ENCODE assay signal across 19 mouse cellular contexts in the genomic region with DNA sequence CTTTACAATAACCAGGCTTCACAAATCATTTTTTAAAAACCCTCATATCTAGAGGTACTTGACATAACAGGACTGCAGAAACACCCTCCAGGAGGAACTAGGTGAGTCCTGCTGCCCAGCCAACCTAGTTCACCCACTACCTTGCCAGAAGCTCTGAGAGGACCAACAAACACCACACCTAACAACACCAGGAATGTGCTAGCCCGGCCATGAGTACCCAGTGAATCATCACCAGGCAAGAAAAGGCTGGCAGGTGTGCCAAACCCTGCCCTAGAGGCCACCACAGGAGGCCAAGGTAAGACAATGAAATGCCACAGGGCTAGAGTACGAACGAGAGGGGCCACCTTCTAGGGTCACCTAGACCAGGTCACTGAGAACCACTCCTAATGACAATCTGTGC. TPM values are rescaled to one million over a fixed set of nuclear protein-coding genes. Genes with fewer than 3 reads are reported as not detected.
DNase-seq lines count a peak whose midpoint lies in the region; ATAC-seq lines count a peak whose summit lies in the region.
"Had no signal": no experiment of that assay in that cellular context is flagged by ENCODE, and none has a peak within 500 bp of the region (broad histone marks: within the 10 kb centered on the region; RNA-seq: fewer than 3 reads in every experiment).

No protein-coding gene starts in this region.

- WGBS in liver, embryonic 13.5 days (ENCODE audit: insufficient replicate concordance) = 80% methylated on average over 3 of the region's 3 CpGs
- 85% methylated on average over 3 of the region's 3 CpGs for whole genome bisulfite sequencing in liver, embryonic 11.5 days

- H3K27me3 ChIP-seq in liver, embryonic 13.5 days = no peaks in the 10 kb centered on the region
- H3K27me3 ChIP-seq in liver, embryonic 11.5 days (replicated peaks; ENCODE audit: control insufficient read depth, insufficient read depth, low read length) = no peaks in the 10 kb centered on the region
- H3K27me3 ChIP-seq: CH12.LX; embryonic facial prominence, embryonic 12.5 days; forebrain, embryonic 15.5 days; Patski had no signal

- no peak overlapping the region for H3K4me2 ChIP-seq in liver, embryonic 13.5 days
- H3K4me2 ChIP-seq in liver, embryonic 11.5 days = no peak overlapping the region
- H3K4me2 ChIP-seq: embryonic facial prominence, embryonic 12.5 days; forebrain, embryonic 15.5 days had no signal

- H3K36me3 ChIP-seq in liver, embryonic 13.5 days = peaks cover 74% of the 10 kb centered on the region
- H3K36me3 ChIP-seq in liver, embryonic 11.5 days (ENCODE audit: control insufficient read depth, insufficient read depth, low read length) = no peaks in the 10 kb centered on the region; the same call in 1 of the 2 replicates

- H3K27ac ChIP-seq in liver, embryonic 13.5 days = peak overlapping the region; percentile 1; the same call in 1 of the 2 replicates
- H3K27ac ChIP-seq in liver, embryonic 11.5 days (ENCODE audit: low read depth, low read length) = no peak overlapping the region
- H3K27ac ChIP-seq: embryonic facial prominence, embryonic 12.5 days; forebrain, embryonic 15.5 days had no signal

- DNase-seq in liver, embryonic 13.5 days = no peak
- no peak for DNase-seq in liver, embryonic 11.5 days (ENCODE audit: low spot score)
- peak; percentile 42 for DNase-seq in lung, postnatal 25 days (ENCODE audit: low spot score)
- no peak for DNase-seq in lung, postnatal 14 days
- DNase-seq in urinary bladder, postnatal 36 days (ENCODE audit: low spot score in 2 of 2) = peak; percentile 42 to 48
- DNase-seq in urinary bladder, postnatal 10 days (ENCODE audit: low spot score) = no peak
- DNase-seq: adrenal gland, postnatal 14 days; cerebellum, adult 11-12 months; cerebellum, adult 9-10 months; cerebellum, postnatal 25 days; gastrocnemius, postnatal 36 days; heart, adult 11 months; heart, postnatal 10 days; heart, postnatal 4 days had no signal

- ATAC-seq in liver, embryonic 13.5 days (ENCODE audit: low read depth) = no peak
- no peak for ATAC-seq in liver, embryonic 11.5 days (replicated peaks; ENCODE audit: low FRiP score)
- ATAC-seq: activated CD4-positive, CD25-positive, alpha-beta regulatory T cell, adult 4 months; forebrain, embryonic 15.5 days; Patski had no signal

- H3K9me3 ChIP-seq in liver, embryonic 13.5 days (replicated peaks) = no peaks in the 10 kb centered on the region
- H3K9me3 ChIP-seq in liver, embryonic 11.5 days (ENCODE audit: control insufficient read depth, low read length) = no peaks in the 10 kb centered on the region
- H3K9me3 ChIP-seq: embryonic facial prominence, embryonic 12.5 days; forebrain, embryonic 15.5 days had no signal

- peaks cover 43% of the 10 kb centered on the region for H3K4me1 ChIP-seq in liver, embryonic 13.5 days (replicated peaks)
- H3K4me1 ChIP-seq in liver, embryonic 11.5 days (replicated peaks; ENCODE audit: control insufficient read depth, insufficient read depth, low read length) = peaks cover 18% of the 10 kb centered on the region
- H3K4me1 ChIP-seq: embryonic facial prominence, embryonic 12.5 days; forebrain, embryonic 15.5 days had no signal

- H3K4me3 ChIP-seq in liver, embryonic 13.5 days (replicated peaks) = no peak overlapping the region
- no peak overlapping the region for H3K4me3 ChIP-seq in liver, embryonic 11.5 days (ENCODE audit: low read depth, low read length)
- H3K4me3 ChIP-seq: embryonic facial prominence, embryonic 12.5 days; forebrain, embryonic 15.5 days had no signal

- no peak overlapping the region for H3K9ac ChIP-seq in liver, embryonic 13.5 days
- no peak overlapping the region for H3K9ac ChIP-seq in liver, embryonic 11.5 days (ENCODE audit: low read depth, low read length)
- H3K9ac ChIP-seq: embryonic facial prominence, embryonic 12.5 days; forebrain, embryonic 15.5 days had no signal

RNA-seq across cellular contexts. Expression of gene Fam213a, which starts 17.4 kb away (rescaled TPM):
- 67.9 and 78.3 TPM in 2 replicates for polyA plus RNA-seq in liver, embryonic 13.5 days (2015; fragmentation: Nextera tagmentation; extraction: Ambion mirVana)
- polyA plus RNA-seq in liver, embryonic 11.5 days (2014; fragmentation: Nextera tagmentation; extraction: Ambion mirVana) = 78.2 and 84.8 TPM in 2 replicates

RNA-seq across cellular contexts. Expression of gene Tspan14, which starts 29.6 kb away (rescaled TPM):
- polyA plus RNA-seq in liver, embryonic 13.5 days (2015; fragmentation: Nextera tagmentation; extraction: Ambion mirVana) = 32.9 and 37.5 TPM in 2 replicates
- 65.3 and 68.1 TPM in 2 replicates for polyA plus RNA-seq in liver, embryonic 11.5 days (2014; fragmentation: Nextera tagmentation; extraction: Ambion mirVana)

Comparison
In these comparisons a context has a peak if more than half of its experiments do, and no peak if none do; other contexts are left out.
1. DNase-seq: peak in lung, postnatal 25 days (single experiment) and urinary bladder, postnatal 36 days (2 of 2); none in liver, embryonic 13.5 days (single experiment), liver, embryonic 11.5 days (single experiment), lung, postnatal 14 days (single experiment) and urinary bladder, postnatal 10 days (single experiment).